Mouse (Mus musculus) limb, embryonic 10.5 days (tissue): ENCODE data around the gene Hmcn2. TPM values are rescaled to one million over a fixed set of nuclear protein-coding genes. Genes with fewer than 3 reads are reported as not detected.

Experiments used
- DNase-seq: peaks from one replicate; pipeline ENCODE4 v3.0.0-alpha.2; 2017; ENCODE audit warnings: low spot score
- H3K27ac ChIP-seq: fragments of 300-500 bp; sonication (generic); 2 replicates; pipeline ENCODE4 v1.5.1; 2016; ENCODE audit warnings: mild to moderate bottlenecking
- H3K27me3 ChIP-seq: fragments of 300-500 bp; sonication (generic); 2 replicates; pipeline ENCODE4 v1.6.1; 2016; ENCODE audit warnings: low read depth, mild to moderate bottlenecking; ENCODE audit not compliant: poor library complexity, severe bottlenecking
- H3K36me3 ChIP-seq: fragments of 300-500 bp; sonication (generic); 2 replicates; pipeline ENCODE4 v1.6.1; 2016; ENCODE audit warnings: mild to moderate bottlenecking, moderate library complexity
- H3K4me1 ChIP-seq: fragments of 300-500 bp; sonication (generic); 2 replicates; pipeline ENCODE4 v1.6.1; 2016
- H3K4me3 ChIP-seq: fragments of 300-500 bp; sonication (generic); 2 replicates; pipeline ENCODE4 v1.5.1; 2016; ENCODE audit warnings: mild to moderate bottlenecking, moderate library complexity
- H3K9me3 ChIP-seq: fragments of 300-500 bp; sonication (generic); replicated peaks from 2 replicates; pipeline ENCODE4 v1.6.1; 2016; ENCODE audit warnings: mild to moderate bottlenecking
- whole genome bisulfite sequencing: fragments of 180-500 bp; shearing (Covaris S2); methylation state at CpG from one replicate; pipeline ENCODE4 v1.1.7; 2016; 5-methylcytosine and 5-hydroxymethylcytosine counted together
- polyA plus RNA-seq: library from polyadenylated mRNA; unstranded; fragments of >200 nt; fragmentation: Nextera tagmentation; extraction: Ambion mirVana; gene quantifications from 2 replicates; pipeline ENCODE4 v1.2.1, GENCODE M21; 2016

Hmcn2 gene
- polyA plus RNA-seq, 1 experiment from 2014 or later, result 0.19 TPM

DNA sequence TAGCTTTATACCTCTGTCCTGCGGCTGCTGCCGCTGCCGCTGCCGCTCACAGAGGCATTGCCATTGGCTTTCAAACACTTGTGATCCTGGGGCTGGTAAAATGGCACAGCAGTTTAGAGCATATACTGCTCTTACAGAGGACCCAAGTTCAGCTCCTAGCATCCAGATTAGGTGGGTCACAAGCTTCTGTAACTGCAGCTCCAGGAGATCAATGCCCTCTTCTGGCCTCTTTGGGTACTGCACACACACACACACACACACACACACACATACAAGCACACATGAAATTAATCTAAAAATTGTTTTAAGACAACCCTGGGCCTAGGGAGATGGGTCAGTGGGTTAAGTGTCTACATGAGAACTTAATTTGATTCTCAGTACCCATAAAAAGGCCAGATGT, 58.0 kb downstream of the Hmcn2 start:
- 98% methylated on average over 4 of the region's 4 CpGs for WGBS
- no peaks in the 10 kb centered on the region for H3K36me3 ChIP-seq
- H3K27me3 ChIP-seq, result no peaks in the 10 kb centered on the region
- H3K27ac ChIP-seq, result no peak overlapping the region
- no peaks in the 10 kb centered on the region for H3K4me1 ChIP-seq
- no peak overlapping the region for H3K4me3 ChIP-seq
- DNase-seq, result no peak
- H3K9me3 ChIP-seq, result 0 out of 2 replicates have a peak, but pooled peaks cover 2% of the 10 kb centered on the region

DNA sequence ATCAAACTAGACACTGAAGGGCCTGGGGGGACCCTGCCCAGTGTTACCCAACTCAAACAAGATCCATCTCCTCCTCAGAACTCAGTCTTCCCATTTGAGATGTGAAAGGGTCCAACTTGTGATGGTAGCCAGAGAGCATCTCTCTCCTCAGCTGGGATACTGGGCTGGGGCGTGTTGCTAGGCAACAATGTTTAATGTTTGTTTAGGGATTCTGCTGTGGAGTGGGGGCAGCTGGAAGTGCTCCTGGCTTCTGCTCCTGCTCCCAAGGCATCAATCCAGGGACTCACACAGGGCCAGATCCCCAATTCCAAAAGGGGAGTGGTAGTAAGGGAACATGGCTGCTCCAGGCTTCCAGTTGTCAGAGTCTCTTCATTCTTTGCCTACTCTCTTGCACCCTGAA, 60.2 kb downstream of the Hmcn2 start:
- H3K9me3 ChIP-seq, result 0 out of 2 replicates have a peak, but pooled peaks cover 2% of the 10 kb centered on the region
- H3K4me3 ChIP-seq, result no peak overlapping the region
- no peak for DNase-seq
- H3K36me3 ChIP-seq, result no peaks in the 10 kb centered on the region
- H3K27ac ChIP-seq, result no peak overlapping the region
- H3K4me1 ChIP-seq, result no peaks in the 10 kb centered on the region
- 64% methylated on average over 1 of the region's 1 CpGs for WGBS
- no peaks in the 10 kb centered on the region for H3K27me3 ChIP-seq

DNA sequence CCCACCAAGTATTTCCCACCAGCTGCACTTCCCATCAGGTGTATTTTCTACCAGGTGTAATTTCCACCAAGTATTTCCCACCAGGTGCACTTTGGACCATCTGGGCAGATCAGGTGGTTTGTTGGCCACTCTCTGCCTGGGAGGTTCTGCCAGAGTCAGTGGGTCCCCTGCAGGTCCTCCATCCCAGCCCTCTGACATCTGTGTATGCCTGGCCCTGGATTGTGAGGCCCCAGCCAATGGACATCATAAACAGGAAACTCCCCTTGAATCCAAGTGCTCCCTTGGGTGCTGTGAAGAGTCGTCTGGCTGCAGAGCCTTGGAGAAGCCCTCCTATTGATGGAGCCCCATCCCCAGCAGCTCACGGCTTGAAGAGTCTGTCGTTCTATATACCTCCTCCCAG, 61.8 kb downstream of the Hmcn2 start:
- Histone ChIP-seq H3K9me3 (0 out of 2 replicates have a peak, but pooled peaks cover 2% of the 10 kb centered on the region), H3K27me3 (no peaks in the 10 kb centered on the region), H3K4me3 (no peak overlapping the region), H3K36me3 (no peaks in the 10 kb centered on the region), H3K4me1 (no peaks in the 10 kb centered on the region), H3K27ac (no peak overlapping the region)
- DNase-seq, result no peak
- WGBS, result 62% methylated on average over 3 of the region's 3 CpGs

DNA sequence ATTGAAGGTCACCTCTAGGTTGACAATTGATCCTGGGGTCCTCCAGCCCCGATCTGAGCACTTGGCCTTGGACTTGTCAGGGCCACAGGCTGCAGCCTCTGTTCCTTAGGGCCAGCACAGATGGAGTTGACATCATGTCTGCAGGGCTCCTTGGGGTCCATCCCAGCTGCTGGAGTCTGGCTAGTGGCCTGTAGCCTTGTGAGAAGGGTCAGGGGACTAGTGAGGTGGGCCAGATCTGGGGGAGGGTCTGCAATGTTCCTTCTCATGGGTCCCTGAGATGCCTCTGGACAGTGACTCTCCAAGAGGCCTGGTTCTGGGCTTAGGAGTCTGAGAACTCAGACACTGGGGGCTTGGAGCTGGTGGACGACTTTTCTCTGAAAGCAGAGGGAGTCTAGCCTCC, 63.3 kb downstream of the Hmcn2 start:
- Histone ChIP-seq H3K4me3 (no peak overlapping the region), H3K36me3 (no peaks in the 10 kb centered on the region), H3K9me3 (no peaks in the 10 kb centered on the region), H3K4me1 (peaks cover 4% of the 10 kb centered on the region), H3K27ac (no peak overlapping the region), H3K27me3 (peaks cover 5% of the 10 kb centered on the region; the same call in 1 of the 2 replicates)
- WGBS, result 70% methylated on average over 2 of the region's 2 CpGs
- no peak for DNase-seq

DNA sequence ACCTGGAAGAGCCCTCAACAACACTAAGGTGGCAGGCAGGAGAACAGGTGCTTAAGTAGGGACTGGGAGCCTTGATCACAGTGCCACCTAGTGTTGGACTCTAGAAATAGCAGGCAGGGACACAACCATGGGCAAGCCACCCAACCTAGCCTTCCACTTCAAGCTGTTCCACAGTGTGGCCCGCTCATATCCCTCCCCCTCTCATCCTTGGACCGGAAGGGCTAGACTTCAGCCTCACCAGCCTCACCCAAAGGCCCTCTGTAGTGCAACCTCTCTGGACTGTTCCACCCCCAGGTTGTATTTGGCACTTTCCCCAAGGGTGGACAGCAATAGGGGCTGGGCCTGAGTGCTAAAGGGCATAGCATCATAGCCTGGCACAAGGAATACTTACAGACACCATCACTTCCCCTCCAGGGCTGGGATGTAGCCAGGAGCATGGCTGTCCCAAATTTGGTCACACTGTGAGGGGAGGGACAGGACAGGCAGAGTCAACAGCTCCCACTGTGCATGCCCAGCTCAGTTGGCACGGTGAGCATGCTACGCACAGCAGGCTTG, 67.2 kb downstream of the Hmcn2 start:
- Histone ChIP-seq H3K27me3 (peaks cover 25% of the 10 kb centered on the region), H3K9me3 (no peaks in the 10 kb centered on the region), H3K27ac (no peak overlapping the region), H3K36me3 (no peaks in the 10 kb centered on the region), H3K4me1 (peaks cover 13% of the 10 kb centered on the region), H3K4me3 (no peak overlapping the region)
- peak; percentile 69 for DNase-seq
- WGBS, result 59% methylated on average over 4 of the region's 4 CpGs

DNA sequence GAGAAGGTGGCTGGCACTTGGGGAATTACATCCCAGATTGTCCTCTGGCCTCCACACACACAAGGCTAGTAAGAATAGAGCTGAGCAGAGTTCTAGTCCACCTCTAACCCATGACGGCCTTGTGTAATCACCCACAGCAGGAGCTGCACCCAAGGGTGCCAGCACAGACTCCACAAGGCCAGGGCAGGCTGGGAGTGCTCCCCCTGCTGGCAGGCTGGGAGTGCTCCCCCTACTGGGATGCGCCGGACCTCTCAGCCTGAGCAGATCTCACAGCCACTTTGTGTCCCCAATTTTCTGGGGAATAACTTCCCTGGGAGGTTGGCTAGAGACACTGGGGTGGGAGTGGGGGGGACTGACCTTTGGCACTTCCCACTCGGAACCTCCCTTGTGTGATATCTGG, 68.7 kb downstream of the Hmcn2 start:
- Histone ChIP-seq H3K4me1 (peaks cover 13% of the 10 kb centered on the region), H3K36me3 (no peaks in the 10 kb centered on the region), H3K9me3 (no peaks in the 10 kb centered on the region), H3K27me3 (peaks cover 25% of the 10 kb centered on the region), H3K4me3 (no peak overlapping the region), H3K27ac (no peak overlapping the region)
- DNase-seq, result peak; percentile 62
- WGBS, result 33% methylated on average over 4 of the region's 4 CpGs

DNA sequence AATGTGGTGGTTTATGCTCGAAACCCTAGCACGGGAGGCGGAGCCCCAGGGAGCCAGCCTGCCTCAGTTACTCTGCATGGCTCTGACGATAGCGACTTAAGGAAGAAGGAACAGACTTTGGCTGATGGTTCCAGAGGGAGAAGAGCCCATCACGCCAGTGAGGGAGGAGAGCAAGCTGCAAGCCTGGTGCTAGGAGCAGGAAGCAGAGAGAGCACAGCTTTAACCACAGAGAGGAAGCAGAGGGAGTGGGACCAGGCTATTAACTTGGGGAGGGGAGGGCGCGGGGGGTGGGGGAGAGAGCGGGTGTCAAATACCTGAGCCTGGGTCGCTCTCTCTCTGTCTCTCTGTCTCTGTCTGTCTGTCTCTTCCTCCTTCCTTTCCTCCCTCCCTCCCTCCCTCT, 102.8 kb downstream of the Hmcn2 start:
- 65% methylated on average over 10 of the region's 10 CpGs for WGBS
- no peak for DNase-seq
- H3K27ac ChIP-seq, result no peak overlapping the region
- H3K4me3 ChIP-seq, result no peak overlapping the region
- H3K27me3 ChIP-seq, result peaks cover 12% of the 10 kb centered on the region; the same call in 1 of the 2 replicates
- no peaks in the 10 kb centered on the region for H3K36me3 ChIP-seq
- peaks cover 11% of the 10 kb centered on the region; the same call in 1 of the 2 replicates for H3K4me1 ChIP-seq
- no peaks in the 10 kb centered on the region for H3K9me3 ChIP-seq

DNA sequence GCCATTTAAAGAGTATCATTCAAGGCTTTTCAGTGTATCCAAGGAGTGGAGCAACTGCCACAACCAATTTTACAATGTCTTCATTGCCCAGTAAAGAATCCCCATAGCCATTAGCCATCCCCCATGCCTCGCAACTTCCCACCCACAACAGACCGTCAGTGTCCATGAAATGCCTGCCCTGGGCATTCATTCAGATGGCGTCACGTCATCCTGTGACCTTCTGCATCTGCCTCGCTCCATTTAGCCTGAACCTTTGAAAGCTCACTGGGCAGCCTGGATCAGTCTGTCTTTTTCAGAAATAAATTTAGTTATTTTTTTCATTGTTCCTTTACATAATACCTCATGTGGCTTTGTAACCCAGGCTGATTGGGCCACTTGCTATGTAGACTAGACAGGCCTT, 103.8 kb downstream of the Hmcn2 start:
- whole genome bisulfite sequencing, result 88% methylated on average over 5 of the region's 5 CpGs
- Histone ChIP-seq H3K27ac (no peak overlapping the region), H3K36me3 (no peaks in the 10 kb centered on the region), H3K9me3 (no peaks in the 10 kb centered on the region), H3K27me3 (peaks cover 12% of the 10 kb centered on the region; the same call in 1 of the 2 replicates), H3K4me1 (peaks cover 11% of the 10 kb centered on the region; the same call in 1 of the 2 replicates), H3K4me3 (no peak overlapping the region)
- DNase-seq, result no peak

DNA sequence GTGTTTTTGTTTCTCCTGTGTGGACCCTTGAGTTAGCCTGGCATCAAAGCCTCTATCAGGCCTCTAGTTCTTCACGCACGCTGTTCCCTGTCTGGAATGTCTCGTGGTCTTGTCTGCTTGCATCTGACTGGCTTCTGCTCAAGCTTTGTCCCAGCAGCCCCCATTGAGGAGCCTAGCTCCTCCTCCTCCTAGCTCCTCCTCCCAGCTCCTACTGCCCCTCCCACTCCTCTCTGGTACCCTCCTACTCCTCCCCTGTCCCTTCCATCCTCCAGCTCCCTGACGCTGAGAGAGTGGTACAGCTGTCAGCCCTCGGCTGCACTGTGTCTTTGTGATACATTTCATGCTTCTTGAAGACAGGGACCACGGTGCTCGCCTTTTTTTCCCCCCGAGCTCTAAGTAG, 104.4 kb downstream of the Hmcn2 start:
- WGBS, result 39% methylated on average over 8 of the region's 8 CpGs
- Histone ChIP-seq H3K9me3 (no peaks in the 10 kb centered on the region), H3K4me3 (no peak overlapping the region), H3K27ac (no peak overlapping the region), H3K4me1 (peaks cover 11% of the 10 kb centered on the region; the same call in 1 of the 2 replicates), H3K36me3 (no peaks in the 10 kb centered on the region), H3K27me3 (peaks cover 12% of the 10 kb centered on the region; the same call in 1 of the 2 replicates)
- no peak for DNase-seq

DNA sequence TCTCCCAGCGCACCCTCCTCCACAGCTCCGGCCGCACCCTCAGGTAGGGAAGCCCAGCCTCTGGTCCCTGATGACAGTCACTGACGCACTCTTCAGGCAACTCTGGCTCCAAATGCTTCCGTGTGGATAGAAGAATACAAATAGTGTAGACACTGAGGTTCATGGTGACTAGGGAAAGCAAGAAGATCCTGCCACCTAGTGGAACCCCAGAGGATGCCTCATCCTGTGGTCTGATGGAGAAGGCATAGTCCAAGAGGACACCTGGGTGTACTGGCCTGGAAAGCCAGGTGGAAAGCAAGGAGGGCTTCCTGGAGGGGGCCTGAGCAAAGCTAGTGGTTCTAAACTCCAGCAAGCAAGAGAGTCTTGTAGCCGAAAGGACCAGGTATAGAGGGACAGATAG, 106.7 kb downstream of the Hmcn2 start:
- Histone ChIP-seq H3K36me3 (no peaks in the 10 kb centered on the region), H3K4me3 (no peak overlapping the region), H3K27ac (no peak overlapping the region), H3K27me3 (peaks cover 8% of the 10 kb centered on the region; the same call in 1 of the 2 replicates), H3K4me1 (peaks cover 14% of the 10 kb centered on the region; the same call in 1 of the 2 replicates), H3K9me3 (no peaks in the 10 kb centered on the region)
- DNase-seq, result no peak
- 79% methylated on average over 6 of the region's 6 CpGs for WGBS

DNA sequence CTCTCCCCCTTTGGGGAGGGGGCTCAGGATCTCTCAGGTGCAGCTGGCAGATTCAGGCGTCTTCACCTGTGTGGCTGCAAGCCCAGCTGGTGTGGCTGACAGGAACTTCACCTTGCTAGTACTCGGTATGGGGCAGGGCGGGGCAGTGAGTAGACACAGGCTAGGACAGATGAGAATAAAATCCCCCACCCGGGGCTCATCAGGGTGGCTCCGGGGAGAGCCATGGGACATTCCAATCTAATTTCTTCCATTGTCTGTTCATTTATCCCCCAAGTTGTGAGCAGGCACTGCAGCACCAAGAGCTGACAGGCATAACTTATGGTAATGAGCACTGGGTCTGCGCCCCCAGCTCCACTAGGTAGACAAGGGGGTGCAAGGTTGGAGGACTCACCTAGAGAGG, 108.4 kb downstream of the Hmcn2 start:
- whole genome bisulfite sequencing, result 67% methylated on average over 6 of the region's 6 CpGs
- no peak overlapping the region for H3K27ac ChIP-seq
- H3K36me3 ChIP-seq, result no peaks in the 10 kb centered on the region
- no peak overlapping the region for H3K4me3 ChIP-seq
- DNase-seq, result no peak
- no peaks in the 10 kb centered on the region; the same call in 1 of the 2 replicates for H3K27me3 ChIP-seq
- no peaks in the 10 kb centered on the region for H3K9me3 ChIP-seq
- H3K4me1 ChIP-seq, result peaks cover 17% of the 10 kb centered on the region

DNA sequence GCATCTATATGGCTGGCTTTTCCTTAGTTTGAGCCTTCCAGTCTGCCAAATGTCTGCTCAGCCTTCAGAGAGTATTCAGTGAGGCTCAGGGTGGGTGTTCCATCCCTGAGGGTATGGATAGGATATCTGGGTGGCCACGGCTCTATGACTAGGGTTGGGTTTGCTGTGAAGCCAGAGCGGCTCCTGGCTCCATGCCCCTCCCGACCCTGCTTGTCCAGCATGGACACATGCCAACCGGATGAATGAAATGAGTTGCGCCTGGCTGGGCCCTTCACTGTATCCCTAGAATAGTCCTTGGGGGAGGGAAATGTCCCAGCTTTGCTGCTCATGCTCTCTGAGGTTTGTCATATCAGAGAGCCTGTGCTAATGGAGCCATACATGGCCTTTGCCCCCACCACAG, 117.3 kb downstream of the Hmcn2 start:
- Histone ChIP-seq H3K27me3 (no peaks in the 10 kb centered on the region), H3K36me3 (no peaks in the 10 kb centered on the region), H3K4me3 (no peak overlapping the region), H3K27ac (no peak overlapping the region), H3K9me3 (no peaks in the 10 kb centered on the region), H3K4me1 (peaks cover 8% of the 10 kb centered on the region)
- 92% methylated on average over 5 of the region's 5 CpGs for WGBS
- no peak for DNase-seq

DNA sequence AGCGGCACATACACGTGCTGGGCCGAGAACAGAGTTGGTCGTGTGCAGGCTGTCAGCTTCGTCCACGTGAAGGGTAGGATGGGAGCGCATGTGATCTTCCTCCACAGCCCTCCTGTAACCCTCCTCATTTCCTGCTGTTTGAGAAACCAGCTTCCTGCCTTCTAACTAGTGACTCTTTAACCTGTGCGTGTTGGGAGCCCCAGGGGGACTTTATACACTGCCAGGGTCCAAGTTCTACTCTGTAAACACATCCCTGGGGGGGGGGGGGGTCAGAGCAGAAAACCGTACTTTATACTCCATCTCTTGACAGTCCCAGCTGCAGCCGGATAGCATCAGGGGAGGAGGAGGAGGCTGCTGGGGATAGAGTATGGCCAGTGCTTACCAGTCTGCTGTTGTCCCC, 120.5 kb downstream of the Hmcn2 start:
- WGBS, result 83% methylated on average over 10 of the region's 10 CpGs
- DNase-seq, result no peak
- H3K4me1 ChIP-seq, result no peaks in the 10 kb centered on the region

DNA sequence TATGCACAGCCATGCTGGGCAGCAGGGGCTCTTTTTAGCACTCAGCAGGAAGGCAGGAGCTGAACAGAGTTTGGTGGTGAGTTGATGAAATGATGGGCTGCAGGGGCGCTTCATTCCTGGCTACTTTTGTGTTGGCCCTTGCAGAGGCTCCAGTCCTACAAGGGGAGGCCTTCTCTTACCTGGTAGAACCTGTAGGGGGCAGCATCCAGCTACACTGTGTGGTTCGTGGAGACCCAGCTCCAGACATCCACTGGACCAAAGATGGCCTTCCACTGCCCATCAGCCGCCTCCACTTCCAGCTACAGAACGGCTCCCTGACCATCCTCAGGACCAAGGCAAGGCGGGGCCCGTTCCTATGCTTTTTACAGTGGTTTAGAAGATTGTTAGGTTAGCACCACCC, 121.4 kb downstream of the Hmcn2 start:
- H3K27me3 ChIP-seq, result no peaks in the 10 kb centered on the region
- no peaks in the 10 kb centered on the region for H3K36me3 ChIP-seq
- no peak overlapping the region for H3K27ac ChIP-seq
- WGBS, result 36% methylated on average over 6 of the region's 6 CpGs
- no peaks in the 10 kb centered on the region for H3K4me1 ChIP-seq
- H3K9me3 ChIP-seq, result no peaks in the 10 kb centered on the region
- DNase-seq, result peak; percentile 60
- H3K4me3 ChIP-seq, result no peak overlapping the region

More for the DNA sequence above, 120.5 kb downstream of the Hmcn2 start:
- Histone ChIP-seq H3K36me3 (no peaks in the 10 kb centered on the region), H3K27ac (no peak overlapping the region), H3K27me3 (no peaks in the 10 kb centered on the region), H3K4me3 (no peak overlapping the region), H3K9me3 (no peaks in the 10 kb centered on the region)
